Mouse (Mus musculus) myocyte (in vitro differentiated cells): ENCODE results near the gene Ptprd. TPM values are rescaled to one million over a fixed set of nuclear protein-coding genes. Genes with fewer than 3 reads are reported as not detected.
A peak's percentile ranks its signal among the peaks of the same experiment; 100 is the strongest.

ENCODE experiments used
- H3K27me3 ChIP-seq: one replicate; pipeline ENCODE4 v1.6.1; 2011; ENCODE audit not compliant: control insufficient read depth, insufficient read depth, insufficient read length
- H3K36me3 ChIP-seq: one replicate; pipeline ENCODE4 v1.6.1; 2011; ENCODE audit not compliant: control insufficient read depth, insufficient read depth
- H3K4me2 ChIP-seq: one replicate; pipeline ENCODE4 v1.6.1; 2011; ENCODE audit warnings: low read depth, control low read depth
- H3K4me3 ChIP-seq: one replicate; pipeline ENCODE4 v1.5.1; 2011; ENCODE audit warnings: mild to moderate bottlenecking, control low read depth, moderate library complexity
- H3K79me2 ChIP-seq: one replicate; pipeline ENCODE4 v1.6.1; 2011; ENCODE audit not compliant: control insufficient read depth, insufficient read depth
- H3ac ChIP-seq: one replicate; pipeline ENCODE4 v1.6.1; 2011; ENCODE audit not compliant: control insufficient read depth, insufficient read length
- CEBPB ChIP-seq: IDR thresholded peaks from 2 replicates; pipeline ENCODE4 v1.6.1; 2011; ENCODE audit warnings: mild to moderate bottlenecking, moderate library complexity; ENCODE audit not compliant: poor library complexity, insufficient read depth, severe bottlenecking
- E2F4 ChIP-seq: IDR thresholded peaks from one replicate; pipeline ENCODE4 v1.6.1; 2011; ENCODE audit warnings: mild to moderate bottlenecking, control low read depth, moderate library complexity; ENCODE audit not compliant: insufficient read depth
- MAX ChIP-seq: IDR thresholded peaks from one replicate; pipeline ENCODE4 v1.6.1; 2011; ENCODE audit warnings: low read depth, mild to moderate bottlenecking, control low read depth
- MYOD1 ChIP-seq, 3 experiments: IDR thresholded peaks; one replicate each; pipeline ENCODE4 v1.6.1; 2011; ENCODE audit warnings: control low read depth in 2 of 3, low read depth in 2 of 3, mild to moderate bottlenecking in 2 of 3, moderate library complexity in 1 of 3; ENCODE audit not compliant: insufficient read length in 2 of 3, control insufficient read depth in 1 of 3
- MYOG ChIP-seq, 3 experiments: IDR thresholded peaks; one replicate each; pipeline ENCODE4 v1.6.1; 2011; ENCODE audit warnings: control low read depth in 2 of 3, low read depth in 2 of 3, mild to moderate bottlenecking in 2 of 3; ENCODE audit not compliant: insufficient read length in 2 of 3, control insufficient read depth in 1 of 3, insufficient read depth in 1 of 3
- POLR2A ChIP-seq: IDR thresholded peaks from one replicate; pipeline ENCODE4 v1.6.1; 2011; ENCODE audit warnings: low read depth, mild to moderate bottlenecking, control low read depth, moderate library complexity; ENCODE audit not compliant: insufficient read length
- POLR2AphosphoS2 ChIP-seq: IDR thresholded peaks from one replicate; pipeline ENCODE4 v1.6.1; 2011; ENCODE audit warnings: low read depth, control low read depth; ENCODE audit not compliant: insufficient read length
- REST ChIP-seq: IDR thresholded peaks from one replicate; pipeline ENCODE4 v1.6.1; 2011; ENCODE audit warnings: mild to moderate bottlenecking, control low read depth, moderate library complexity; ENCODE audit not compliant: insufficient read depth, insufficient read length
- SRF ChIP-seq: IDR thresholded peaks from one replicate; pipeline ENCODE4 v1.6.1; 2011; ENCODE audit warnings: low read depth; ENCODE audit not compliant: control insufficient read depth, insufficient read length
- TCF12 ChIP-seq: IDR thresholded peaks from one replicate; pipeline ENCODE4 v1.6.1; 2011; ENCODE audit warnings: mild to moderate bottlenecking, control low read depth; ENCODE audit not compliant: poor library complexity, insufficient read depth, severe bottlenecking
- TCF3 ChIP-seq: IDR thresholded peaks from one replicate; pipeline ENCODE4 v1.6.1; 2011; ENCODE audit warnings: low read depth, control low read depth; ENCODE audit not compliant: insufficient read length
- USF1 ChIP-seq: IDR thresholded peaks from one replicate; pipeline ENCODE4 v1.6.1; 2011; ENCODE audit warnings: low read depth, mild to moderate bottlenecking, control low read depth, moderate library complexity
- polyA plus RNA-seq: library from polyadenylated mRNA; unstranded; fragments of >200 nt; fragmentation: generic; extraction: Trizol; gene quantifications from one replicate; pipeline ENCODE4 v1.2.1, GENCODE M21; 2012; ENCODE audit warnings: missing spikeins

Ptprd gene
- polyA plus RNA-seq, 1 experiment, result 2.9 TPM

GRCm38 (mm10) chr4:76385818-76386217 lies 1825.9 kb downstream of the Ptprd start:
- Histone ChIP-seq H3K4me3 (no peak overlapping the region), H3K4me2 (no peak overlapping the region), H3K36me3 (no peaks in the 10 kb centered on the region), H3ac (no peak overlapping the region), H3K27me3 (no peaks in the 10 kb centered on the region), H3K79me2 (no peaks in the 10 kb centered on the region)
- TF ChIP-seq MYOG (IDR thresholded peaks at IDR 0.05; ENCODE audit: control insufficient read depth in 1 of 3, insufficient read depth in 1 of 3, insufficient read length in 2 of 3, low read depth in 2 of 3) (no peak), CEBPB (no peak), SRF (no peak), REST (no peak), TCF3 (no peak), POLR2A (no peak), TCF12 (no peak), MYOD1 (IDR thresholded peaks at IDR 0.05; ENCODE audit: control insufficient read depth in 1 of 3, insufficient read length in 2 of 3, low read depth in 2 of 3) (no peak), USF1 (no peak)

GRCm38 (mm10) chr4:76380312-76380917 lies 1831.3 kb downstream of the Ptprd start:
- peak in 2 of 3 experiments; percentile 40 to 72 for TF ChIP-seq MYOG (IDR thresholded peaks at IDR 0.05; ENCODE audit: control insufficient read depth in 1 of 3, insufficient read depth in 1 of 3, insufficient read length in 2 of 3, low read depth in 2 of 3)
- TF ChIP-seq MYOD1 (IDR thresholded peaks at IDR 0.05; ENCODE audit: control insufficient read depth in 1 of 3, insufficient read length in 2 of 3, low read depth in 2 of 3), result peak in 2 of 3 experiments; percentile 9 to 59
- no peak for TF ChIP-seq TCF3
- no peak overlapping the region for H3K4me2 ChIP-seq
- no peaks in the 10 kb centered on the region for H3K79me2 ChIP-seq

GRCm38 (mm10) chr4:76370041-76370880 lies 1841.5 kb downstream of the Ptprd start:
- H3K36me3 ChIP-seq, result no peaks in the 10 kb centered on the region
- no peak for TF ChIP-seq USF1
- no peak for TF ChIP-seq POLR2AphosphoS2
- no peak for TF ChIP-seq CEBPB
- no peak for TF ChIP-seq REST
- TF ChIP-seq MYOD1 (IDR thresholded peaks at IDR 0.05; ENCODE audit: control insufficient read depth in 1 of 3, insufficient read length in 2 of 3, low read depth in 2 of 3), result peak; percentile 15 to 55 (median 49)
- no peak for TF ChIP-seq POLR2A
- no peak for TF ChIP-seq SRF
- TF ChIP-seq TCF3, result no peak
- peak; percentile 76 for TF ChIP-seq TCF12
- TF ChIP-seq MYOG (IDR thresholded peaks at IDR 0.05; ENCODE audit: control insufficient read depth in 1 of 3, insufficient read depth in 1 of 3, insufficient read length in 2 of 3, low read depth in 2 of 3), result peak in 2 of 3 experiments; percentile 15 to 89
- no peak for TF ChIP-seq MAX
- TF ChIP-seq E2F4, result no peak
- peak overlapping the region; percentile 77 for H3K4me2 ChIP-seq
- no peaks in the 10 kb centered on the region for H3K27me3 ChIP-seq
- no peak overlapping the region for H3ac ChIP-seq
- H3K4me3 ChIP-seq, result peak overlapping the region; percentile 5
- H3K79me2 ChIP-seq, result no peaks in the 10 kb centered on the region

More at GRCm38 (mm10) chr4:76380312-76380917, 1831.3 kb downstream of the Ptprd start:
- Histone ChIP-seq H3K4me3 (no peak overlapping the region), H3ac (no peak overlapping the region), H3K27me3 (no peaks in the 10 kb centered on the region), H3K36me3 (no peaks in the 10 kb centered on the region)

- Histone ChIP-seq H3K4me2 (peak overlapping the region; percentile 77), H3K4me3 (peak overlapping the region; percentile 5), H3ac (no peak overlapping the region), H3K27me3 (no peaks in the 10 kb centered on the region), H3K36me3 (no peaks in the 10 kb centered on the region), H3K79me2 (no peaks in the 10 kb centered on the region)
- no peak for TF ChIP-seq USF1
Observed at GRCm38 (mm10) chr4:76369101-76369500, 1842.7 kb downstream of the Ptprd start.

GRCm38 (mm10) chr4:76368291-76368690 lies 1843.5 kb downstream of the Ptprd start:
- H3K36me3 ChIP-seq, result no peaks in the 10 kb centered on the region

More at GRCm38 (mm10) chr4:76368291-76368690, 1843.5 kb downstream of the Ptprd start:
- Histone ChIP-seq H3K27me3 (no peaks in the 10 kb centered on the region), H3K79me2 (no peaks in the 10 kb centered on the region), H3K4me3 (no peak overlapping the region), H3K4me2 (peak overlapping the region; percentile 77), H3ac (no peak overlapping the region)
- TF ChIP-seq MYOD1 (IDR thresholded peaks at IDR 0.05; ENCODE audit: control insufficient read depth in 1 of 3, insufficient read length in 2 of 3, low read depth in 2 of 3) (no peak), REST (no peak), POLR2A (no peak), TCF3 (no peak), POLR2AphosphoS2 (no peak), MYOG (IDR thresholded peaks at IDR 0.05; ENCODE audit: control insufficient read depth in 1 of 3, insufficient read depth in 1 of 3, insufficient read length in 2 of 3, low read depth in 2 of 3) (no peak), MAX (no peak), SRF (no peak), E2F4 (no peak), USF1 (no peak)
